Mouse (Mus musculus): ENCODE results near the gene Wdr60. TPM values are rescaled to one million over a fixed set of nuclear protein-coding genes. Genes with fewer than 3 reads are reported as not detected.

The Wdr60 gene
- total RNA-seq, 2 experiments from 2014 or later: 1.9 to 5.0 TPM

GRCm38 (mm10) chr12:116196221-116196620 lies 66.6 kb downstream of the Wdr60 start:
- no peak for ATAC-seq (replicated peaks; ENCODE audit: low FRiP score, poor library complexity, severe bottlenecking)

GRCm38 (mm10) chr12:116194641-116195040 lies 68.2 kb downstream of the Wdr60 start:
- no peak for ATAC-seq (replicated peaks; ENCODE audit: low FRiP score, poor library complexity, severe bottlenecking)

GRCm38 (mm10) chr12:116193952-116194351 lies 68.9 kb downstream of the Wdr60 start:
- no peak for ATAC-seq (replicated peaks; ENCODE audit: low FRiP score, poor library complexity, severe bottlenecking)

- no peak for ATAC-seq (replicated peaks; ENCODE audit: low FRiP score, poor library complexity, severe bottlenecking)
Measured at GRCm38 (mm10) chr12:116183212-116183935, 79.4 kb downstream of the Wdr60 start.

- ATAC-seq (replicated peaks; ENCODE audit: low FRiP score, poor library complexity, severe bottlenecking): no peak
Measured at GRCm38 (mm10) chr12:116182376-116182775, 80.4 kb downstream of the Wdr60 start.

GRCm38 (mm10) chr12:116181436-116182050 lies 81.3 kb downstream of the Wdr60 start:
- no peak for ATAC-seq (replicated peaks; ENCODE audit: low FRiP score, poor library complexity, severe bottlenecking)

- peak; percentile 80 for ATAC-seq (replicated peaks; ENCODE audit: low FRiP score, poor library complexity, severe bottlenecking)
Measured at GRCm38 (mm10) chr12:116176930-116177329, 85.9 kb downstream of the Wdr60 start.

- no peak for ATAC-seq (replicated peaks; ENCODE audit: low FRiP score, poor library complexity, severe bottlenecking)
Measured at GRCm38 (mm10) chr12:116169666-116170065, 93.2 kb downstream of the Wdr60 start.

GRCm38 (mm10) chr12:116165368-116165767 lies 97.5 kb downstream of the Wdr60 start:
- ATAC-seq (replicated peaks; ENCODE audit: low FRiP score, poor library complexity, severe bottlenecking): no peak

- ATAC-seq (replicated peaks; ENCODE audit: low FRiP score, poor library complexity, severe bottlenecking): no peak
Measured at GRCm38 (mm10) chr12:116159695-116160094, 103.1 kb downstream of the Wdr60 start.

GRCm38 (mm10) chr12:116159223-116159622 lies 103.6 kb downstream of the Wdr60 start:
- ATAC-seq (replicated peaks; ENCODE audit: low FRiP score, poor library complexity, severe bottlenecking): no peak

GRCm38 (mm10) chr12:116156792-116157532 lies 105.9 kb downstream of the Wdr60 start:
- no peak for ATAC-seq (replicated peaks; ENCODE audit: low FRiP score, poor library complexity, severe bottlenecking)

Other genes with a start within 250 kb of the Wdr60 start
- 6.7 and 9.0 TPM in 2 replicates for gene Zfp386, start 215.3 kb downstream of the Wdr60 start, total RNA-seq (2015; ENCODE audit: low replicate concordance)
- 0.61 and 3.7 TPM in 2 replicates for gene Zfp386, start 215.3 kb downstream of the Wdr60 start, total RNA-seq (2017; ENCODE audit: low replicate concordance)
- not detected in 2 replicates for gene Vipr2, start 185.3 kb downstream of the Wdr60 start, total RNA-seq (2015; ENCODE audit: low replicate concordance)
- gene Vipr2, start 185.3 kb downstream of the Wdr60 start, total RNA-seq (2017; ENCODE audit: low replicate concordance): not detected in 2 replicates
- gene Gm11027, start 12.4 kb upstream of the Wdr60 start, total RNA-seq (2015; ENCODE audit: low replicate concordance): not detected in 2 replicates
- gene Gm11027, start 12.4 kb upstream of the Wdr60 start, total RNA-seq (2017; ENCODE audit: low replicate concordance): not detected in 2 replicates
- 120 and 140 TPM in 2 replicates for gene Esyt2, start 18.2 kb upstream of the Wdr60 start, total RNA-seq (2015; ENCODE audit: low replicate concordance)
- 117 and 161 TPM in 2 replicates for gene Esyt2, start 18.2 kb upstream of the Wdr60 start, total RNA-seq (2017; ENCODE audit: low replicate concordance)
- gene Ncapg2, start 142.4 kb upstream of the Wdr60 start, total RNA-seq (2015; ENCODE audit: low replicate concordance): 282 and 315 TPM in 2 replicates
- gene Ncapg2, start 142.4 kb upstream of the Wdr60 start, total RNA-seq (2017; ENCODE audit: low replicate concordance): 548 and 615 TPM in 2 replicates
- gene Ptprn2, start 222.7 kb upstream of the Wdr60 start, total RNA-seq (2015; ENCODE audit: low replicate concordance): not detected in 2 replicates
- gene Ptprn2, start 222.7 kb upstream of the Wdr60 start, total RNA-seq (2017; ENCODE audit: low replicate concordance): not detected in 2 replicates